Mouse (Mus musculus) cerebellum, adult 2 months (tissue): ENCODE data around the gene Dhx15. TPM values are rescaled to one million over a fixed set of nuclear protein-coding genes. Genes with fewer than 3 reads are reported as not detected.

Experiments
- DNase-seq, 2 experiments: peaks; one replicate each; pipeline ENCODE4 v3.0.0; 2021
- H3K27ac ChIP-seq: fragments of 200-500 bp; 2 replicates; pipeline ENCODE4 v1.5.1; 2012; ENCODE audit warnings: low read length, control low read depth, inconsistent platforms; ENCODE audit not compliant: insufficient read depth
- H3K27me3 ChIP-seq: fragments of 200-500 bp; 2 replicates; pipeline ENCODE4 v1.6.1; 2012; ENCODE audit warnings: inconsistent platforms, mild to moderate bottlenecking, low read length, moderate library complexity; ENCODE audit not compliant: control insufficient read depth, insufficient read depth
- H3K4me1 ChIP-seq: fragments of 200-500 bp; 2 replicates; pipeline ENCODE4 v1.6.1; 2011; ENCODE audit warnings: low read length; ENCODE audit not compliant: control insufficient read depth, insufficient read depth
- H3K4me3 ChIP-seq: fragments of 200-500 bp; replicated peaks from 2 replicates; pipeline ENCODE3; 2011; ENCODE audit warnings: mild to moderate bottlenecking, low read depth, low read length, control low read depth; ENCODE audit not compliant: insufficient read depth
- CTCF ChIP-seq: fragments of 200-500 bp; IDR thresholded peaks from 2 replicates; pipeline ENCODE4 v1.5.1; 2011; ENCODE audit warnings: low read depth, mild to moderate bottlenecking, control low read depth, low read length, moderate library complexity, borderline replicate concordance; ENCODE audit not compliant: insufficient read depth
- POLR2A ChIP-seq: fragments of 200-500 bp; IDR thresholded peaks from 2 replicates; pipeline ENCODE4 v1.6.1; 2011; ENCODE audit warnings: low read length, control low read depth, borderline replicate concordance; ENCODE audit not compliant: insufficient read depth
- WGBS: fragments of 180-500 bp; shearing (Covaris S2); methylation state at CpG from one replicate; pipeline ENCODE4 v1.1.7; 2018; 5-methylcytosine and 5-hydroxymethylcytosine counted together
- polyA plus RNA-seq: library from polyadenylated mRNA; depleted of rRNA; stranded (reverse); fragments of >200 nt; gene quantifications from 2 replicates; pipeline ENCODE4 v1.2.3, GENCODE M21; 2012; rRNA removed

The Dhx15 gene
- polyA plus RNA-seq, 1 experiment = 97.4 TPM

DNA sequence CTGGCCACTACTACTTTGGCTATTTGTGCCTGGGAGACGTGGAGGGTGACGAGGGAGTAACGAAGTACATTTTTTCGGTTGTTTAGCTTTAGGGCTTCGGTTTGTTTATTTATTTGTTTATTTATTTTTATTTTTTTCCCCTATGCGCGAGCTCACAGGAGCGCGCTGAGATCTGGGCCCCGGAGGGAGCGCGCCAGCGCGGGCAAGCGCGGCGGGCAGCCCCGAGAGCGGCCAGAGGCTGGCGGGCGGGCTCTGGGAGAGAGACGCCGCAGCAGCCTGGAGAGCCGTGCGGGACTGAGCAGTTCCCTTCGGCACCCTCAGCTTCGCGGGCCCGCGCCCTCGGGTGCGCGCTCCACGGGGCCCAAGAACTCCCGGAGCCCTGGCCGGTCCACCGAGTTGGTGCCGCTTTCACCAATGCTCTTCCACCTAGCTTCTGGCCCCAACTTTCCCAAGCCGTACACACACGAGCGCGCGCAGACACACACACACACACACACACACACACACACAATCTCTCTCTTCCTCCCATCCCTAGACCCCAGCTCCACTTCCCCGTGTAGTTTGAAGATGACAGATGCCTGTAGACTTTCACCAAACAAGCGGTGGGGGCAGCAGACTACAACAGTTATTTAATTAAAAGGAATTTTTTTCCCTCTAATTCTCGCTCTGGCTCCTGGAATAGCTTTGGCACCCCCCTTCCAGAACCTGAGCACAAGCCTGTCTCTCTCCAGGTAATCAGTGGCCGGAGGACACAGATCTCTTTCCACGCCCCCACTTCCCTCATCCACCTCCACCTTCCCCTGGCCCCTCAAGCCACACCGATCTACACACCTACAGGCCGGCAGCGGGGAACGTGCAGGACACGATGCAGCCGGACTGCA lies 76.2 kb downstream of the Dhx15 start:
- peaks cover 3% of the 10 kb centered on the region; the same call in 1 of the 2 replicates for H3K4me1 ChIP-seq
- WGBS = under 1% methylated on average over 54 of the region's 54 CpGs
- peak overlapping the region; percentile 64 for H3K4me3 ChIP-seq
- no peaks in the 10 kb centered on the region for H3K27me3 ChIP-seq
- H3K27ac ChIP-seq = no peak overlapping the region
- TF ChIP-seq CTCF = no peak
- TF ChIP-seq POLR2A = no peak
- DNase-seq = peak; percentile 63 to 66

- peak; percentile 45 to 55 for DNase-seq
- TF ChIP-seq POLR2A = no peak
- TF ChIP-seq CTCF = no peak
- Histone ChIP-seq H3K27ac (no peak overlapping the region), H3K4me3 (peak overlapping the region; percentile 64), H3K4me1 (peaks cover 3% of the 10 kb centered on the region; the same call in 1 of the 2 replicates), H3K27me3 (no peaks in the 10 kb centered on the region)
- 1% methylated on average over 73 of the region's 73 CpGs for whole genome bisulfite sequencing
Observed at GRCm38 (mm10) chr5:52112953-52113841, 77.1 kb downstream of the Dhx15 start.

DNA sequence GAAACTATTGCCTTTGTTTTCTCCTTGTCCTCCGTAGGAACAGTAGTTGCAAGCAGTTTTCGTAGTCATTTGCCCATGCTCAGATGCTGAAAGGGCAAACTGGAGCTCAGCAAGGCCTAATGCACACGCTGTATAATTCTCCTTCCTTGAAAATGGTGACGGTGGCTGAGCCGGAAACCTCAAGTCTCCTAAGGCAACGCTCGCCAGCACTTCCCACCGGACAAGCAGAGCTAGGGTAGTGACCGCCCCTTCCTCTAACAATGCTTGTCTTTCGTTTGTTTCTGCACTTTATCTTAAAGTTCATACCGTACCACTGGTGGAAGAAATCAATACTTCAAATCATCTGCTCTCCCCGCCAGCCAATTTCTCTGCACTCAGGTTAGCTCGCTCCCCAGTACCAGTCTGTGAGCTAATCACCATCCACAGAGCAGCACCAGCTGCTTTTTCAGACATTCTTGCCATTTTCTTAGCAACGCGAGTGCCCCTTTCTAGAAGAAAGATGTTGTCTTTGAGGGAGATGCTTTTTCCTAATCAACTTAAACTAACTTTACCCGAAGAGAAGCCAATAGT lies 78.0 kb downstream of the Dhx15 start:
- TF ChIP-seq CTCF (no peak), POLR2A (no peak)
- WGBS = 73% methylated on average over 16 of the region's 16 CpGs
- Histone ChIP-seq H3K4me1 (peaks cover 3% of the 10 kb centered on the region; the same call in 1 of the 2 replicates), H3K27ac (no peak overlapping the region), H3K27me3 (no peaks in the 10 kb centered on the region), H3K4me3 (no peak overlapping the region)
- DNase-seq = no peak

DNA sequence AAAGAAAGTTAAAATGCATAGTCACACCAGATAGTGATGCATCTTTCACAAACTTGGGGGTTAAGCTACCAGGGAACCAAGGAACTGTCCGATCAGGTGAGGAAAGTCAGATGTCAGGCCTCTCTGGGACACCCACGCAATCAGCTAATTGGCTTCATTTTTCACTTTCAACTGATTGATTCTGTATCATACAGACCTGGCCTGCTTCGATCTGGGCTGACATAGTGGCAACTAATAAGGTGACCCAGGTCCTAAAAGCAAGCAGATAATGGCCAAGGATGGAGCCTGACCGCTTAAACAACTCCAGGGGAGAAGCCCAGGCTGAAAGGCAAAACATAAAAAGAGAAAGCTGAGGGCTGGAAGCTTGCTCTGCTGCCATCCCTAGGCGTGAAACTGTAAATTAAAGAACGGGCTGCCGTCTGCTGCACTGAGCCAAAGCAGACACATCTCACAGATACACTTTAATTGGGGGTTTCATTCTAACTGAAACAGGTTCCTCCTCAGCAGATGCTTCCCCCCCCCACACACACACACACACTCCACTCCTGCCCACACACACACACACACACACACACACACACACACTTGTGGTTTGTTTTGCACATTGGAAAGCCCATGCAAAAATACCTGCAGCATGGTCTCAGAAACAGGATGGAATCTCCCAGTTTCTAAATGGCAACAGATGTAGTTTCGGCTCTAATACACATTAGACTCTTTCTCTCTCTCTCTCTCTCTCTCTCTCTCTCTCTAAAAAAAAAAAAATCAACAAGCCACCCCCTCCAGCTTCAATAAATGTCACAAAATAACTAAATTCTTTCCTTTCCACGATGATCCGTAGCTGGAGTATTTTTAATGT lies 79.3 kb downstream of the Dhx15 start:
- TF ChIP-seq POLR2A (no peak), CTCF (no peak)
- Histone ChIP-seq H3K4me3 (no peak overlapping the region), H3K27me3 (no peaks in the 10 kb centered on the region), H3K4me1 (peaks cover 3% of the 10 kb centered on the region; the same call in 1 of the 2 replicates), H3K27ac (no peak overlapping the region)
- DNase-seq = peak in 1 of 2 experiments; percentile 20
- WGBS = 77% methylated on average over 10 of the region's 10 CpGs

Other genes with a start within 250 kb of the Dhx15 start
- 11.7 and 14.0 TPM in 2 replicates for gene Sod3, start 173.3 kb upstream of the Dhx15 start, polyA plus RNA-seq